Mouse (Mus musculus): Measurements from ENCODE around the gene Tlr9. TPM values are rescaled to one million over a fixed set of nuclear protein-coding genes. Genes with fewer than 3 reads are reported as not detected.

The Tlr9 gene
- polyA plus RNA-seq (2017; shearing (Covaris generic)): under 1 TPM in 1 of 2 experiments, not detected in 1; 0.21 TPM

DNA sequence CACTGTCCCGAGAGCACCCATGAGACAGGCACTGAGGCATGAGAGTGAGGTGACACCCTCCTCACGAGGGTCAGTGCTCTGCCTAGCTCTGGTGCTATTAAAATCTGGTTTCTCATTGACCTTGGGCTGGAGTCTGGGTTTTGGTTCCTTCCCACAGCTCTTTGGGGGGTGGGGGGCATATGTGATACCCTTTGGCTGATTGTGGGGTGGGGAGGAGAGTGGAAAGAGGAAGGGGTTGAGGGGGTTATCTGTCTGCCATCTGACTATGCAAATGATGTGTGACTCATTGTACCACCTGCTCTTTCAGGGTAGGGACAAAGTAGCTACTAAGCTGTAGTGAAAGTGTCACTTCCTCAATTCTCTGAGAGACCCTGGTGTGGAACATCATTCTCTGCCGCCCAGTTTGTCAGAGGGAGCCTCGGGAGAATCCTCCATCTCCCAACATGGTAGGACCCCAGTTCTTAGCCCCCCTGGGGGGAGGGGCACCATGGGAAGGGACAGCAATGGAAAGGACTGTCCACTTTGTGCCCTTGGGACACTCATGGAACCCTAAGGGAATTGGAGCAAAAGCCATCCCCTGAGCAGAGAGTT lies at the start of gene Tlr9:
Gene Tlr9, plus strand, starts transcription at position 338 of the 591 bp plus-strand sequence.

DNA sequence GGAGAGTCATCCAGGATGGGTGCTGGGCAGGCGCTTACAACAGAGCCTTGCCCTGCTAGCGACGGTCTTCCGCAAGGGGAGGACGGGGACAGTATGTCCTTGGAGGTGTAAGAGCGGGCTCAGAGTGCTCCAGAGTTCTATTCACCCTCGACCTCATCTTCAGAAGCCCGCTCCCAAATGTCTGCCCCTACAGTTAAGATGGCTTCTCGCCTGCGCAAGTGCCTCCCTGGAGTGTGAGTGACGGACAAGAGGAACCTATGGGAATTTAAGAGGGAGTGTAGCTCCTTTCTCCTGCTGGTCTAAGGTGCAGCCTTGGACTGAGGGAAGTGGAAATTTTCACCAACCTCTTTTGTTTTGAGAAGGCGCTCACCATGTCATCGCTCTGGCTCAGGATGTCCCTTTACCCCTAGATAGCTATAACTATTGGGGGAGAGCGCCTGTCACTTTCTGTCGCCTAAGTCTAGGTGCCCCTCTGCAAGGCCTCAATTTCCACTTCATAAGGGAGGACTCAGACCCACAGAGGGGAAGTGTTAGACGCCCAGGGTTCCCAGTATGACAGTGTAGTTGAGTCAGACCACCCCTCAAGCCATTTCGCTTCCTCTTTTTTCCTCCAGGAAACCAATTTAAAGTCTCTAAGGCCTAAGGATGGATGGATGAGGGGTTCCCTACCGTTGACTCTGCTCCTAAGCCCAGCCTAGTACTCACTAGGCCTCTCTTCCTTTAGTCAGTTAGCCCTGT lies 22.7 kb upstream of the Tlr9 start, which contains the start of gene Ppm1m:
Gene Ppm1m, minus strand, starts transcription at position 212 of the 738 bp plus-strand sequence.

DNA sequence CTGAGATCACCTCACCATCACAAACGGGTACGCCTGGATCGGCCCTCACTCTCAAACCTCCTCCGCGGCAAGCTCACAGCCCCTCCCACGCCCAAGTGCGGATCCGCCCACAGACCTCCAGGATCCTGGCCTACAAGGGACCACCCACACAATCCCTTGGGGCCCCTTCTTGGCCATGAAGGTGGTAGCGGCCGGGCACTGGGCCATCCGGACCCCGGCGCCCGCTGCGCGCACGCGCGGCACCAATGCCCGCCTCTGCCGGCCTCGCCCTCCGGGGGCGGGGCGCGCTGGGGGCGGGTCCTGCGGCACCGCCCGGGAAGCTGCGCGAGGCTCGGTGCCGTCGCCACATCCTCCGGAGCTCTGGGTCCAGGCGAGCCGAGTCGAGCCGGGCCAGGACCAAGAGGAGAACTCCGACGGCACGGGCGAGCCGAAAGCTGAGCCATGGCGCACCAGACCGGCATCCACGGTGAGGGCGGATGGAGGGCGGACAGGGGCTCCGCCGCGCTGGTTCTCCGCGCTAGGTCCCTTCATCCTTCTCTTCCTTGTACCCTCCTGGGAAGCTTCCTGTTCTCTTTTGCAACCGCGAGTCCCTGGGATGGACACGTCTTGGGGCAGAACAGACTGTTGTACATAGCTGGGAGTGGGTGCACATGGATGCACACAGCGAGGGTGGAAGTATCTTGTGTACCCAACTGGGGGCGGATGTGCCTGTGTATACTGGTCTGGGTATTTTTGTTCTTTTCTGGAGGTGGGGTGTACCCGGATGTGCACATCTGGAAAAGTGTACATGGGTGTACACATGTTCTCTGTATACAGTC lies 19.4 kb upstream of the Tlr9 start, which contains the start of gene Twf2:
Gene Twf2, plus strand, starts transcription at position 290 of the 818 bp plus-strand sequence.

Other genes with a start within 250 kb of the Tlr9 start
- gene Col6a4, start 125.8 kb upstream of the Tlr9 start, polyA plus RNA-seq (2017; shearing (Covaris generic)): under 1 TPM; 0.10 to 0.66 TPM
- 1 to 10 TPM; 6.3 to 7.7 TPM for gene Glyctk, start 64.5 kb upstream of the Tlr9 start, polyA plus RNA-seq (2017; shearing (Covaris generic))
- 10 to 100 TPM; 65.3 to 91.1 TPM for gene Wdr82, start 51.7 kb upstream of the Tlr9 start, polyA plus RNA-seq (2017; shearing (Covaris generic))
- 100 to 1,000 TPM in 1 of 2 experiments, 10 to 100 TPM in 1; 92.7 to 104 TPM for gene Ppm1m, start 22.9 kb upstream of the Tlr9 start, polyA plus RNA-seq (2017; shearing (Covaris generic))
- gene Twf2, start 19.5 kb upstream of the Tlr9 start, polyA plus RNA-seq (2017; shearing (Covaris generic)): 100 to 1,000 TPM; 249 to 265 TPM
- gene Alas1, start 26.1 kb downstream of the Tlr9 start, polyA plus RNA-seq (2017; shearing (Covaris generic)): 10 to 100 TPM; 38.9 to 42.0 TPM
- gene Poc1a, start 58.5 kb downstream of the Tlr9 start, polyA plus RNA-seq (2017; shearing (Covaris generic)): 1 to 10 TPM; 2.4 to 3.4 TPM
- gene Dusp7, start 146.0 kb downstream of the Tlr9 start, polyA plus RNA-seq (2017; shearing (Covaris generic)): 10 to 100 TPM; 59.8 to 74.2 TPM
- gene Rpl29, start 206.9 kb downstream of the Tlr9 start, polyA plus RNA-seq (2017; shearing (Covaris generic)): 100 to 1,000 TPM; 529 to 539 TPM
- 10 to 100 TPM; 19.1 to 22.0 TPM for gene Acy1, start 215.7 kb downstream of the Tlr9 start, polyA plus RNA-seq (2017; shearing (Covaris generic))
- 10 to 100 TPM; 13.0 to 14.9 TPM for gene Abhd14b, start 224.9 kb downstream of the Tlr9 start, polyA plus RNA-seq (2017; shearing (Covaris generic))
- gene Abhd14a, start 225.1 kb downstream of the Tlr9 start, polyA plus RNA-seq (2017; shearing (Covaris generic)): 10 to 100 TPM; 14.4 to 16.0 TPM
- gene Pcbp4, start 230.7 kb downstream of the Tlr9 start, polyA plus RNA-seq (2017; shearing (Covaris generic)): 10 to 100 TPM; 12.2 to 13.9 TPM
- gene Gpr62, start 243.3 kb downstream of the Tlr9 start, polyA plus RNA-seq (2017; shearing (Covaris generic)): under 1 TPM in 1 of 2 experiments, not detected in 1; 0.27 TPM

All from inflammation-experienced regulatory T-cells (primary cell).